Mouse (Mus musculus) neural tube, embryonic 13.5 days (tissue): Measurements from ENCODE around the gene Arid5a. TPM values are rescaled to one million over a fixed set of nuclear protein-coding genes. Genes with fewer than 3 reads are reported as not detected.
A peak's percentile ranks its signal among the peaks of the same experiment; 100 is the strongest.

Experiments used
- ATAC-seq: fragments of 200-750 bp; cut with Nextera tagmentation; 2 replicates; pipeline ENCODE4 v1.8.0; 2017; ENCODE audit warnings: low read depth, mild to moderate bottlenecking, moderate TSS enrichment, moderate library complexity
- H3K27ac ChIP-seq: fragments of 300-500 bp; sonication (generic); replicated peaks from 2 replicates; pipeline ENCODE4 v1.5.1; 2015; ENCODE audit warnings: moderate library complexity, mild to moderate bottlenecking, inconsistent platforms
- H3K27me3 ChIP-seq: fragments of 300-500 bp; sonication (generic); 2 replicates; pipeline ENCODE4 v1.6.1; 2015; ENCODE audit warnings: mild to moderate bottlenecking, inconsistent platforms
- H3K36me3 ChIP-seq: fragments of 300-500 bp; sonication (generic); 2 replicates; pipeline ENCODE4 v1.6.1; 2015; ENCODE audit warnings: mild to moderate bottlenecking, inconsistent platforms
- H3K4me1 ChIP-seq: fragments of 300-500 bp; sonication (generic); replicated peaks from 2 replicates; pipeline ENCODE4 v1.6.1; 2015; ENCODE audit warnings: inconsistent platforms
- H3K4me2 ChIP-seq: fragments of 300-500 bp; sonication (generic); 2 replicates; pipeline ENCODE4 v1.6.1; 2015; ENCODE audit warnings: inconsistent platforms, mild to moderate bottlenecking, moderate library complexity
- H3K4me3 ChIP-seq: fragments of 300-500 bp; sonication (generic); 2 replicates; pipeline ENCODE4 v1.5.1; 2015; ENCODE audit warnings: mild to moderate bottlenecking, inconsistent platforms
- H3K9ac ChIP-seq: fragments of 300-500 bp; sonication (generic); 2 replicates; pipeline ENCODE4 v1.6.1; 2015; ENCODE audit warnings: moderate library complexity, mild to moderate bottlenecking, inconsistent platforms
- H3K9me3 ChIP-seq: fragments of 300-500 bp; sonication (generic); 2 replicates; pipeline ENCODE4 v1.6.1; 2016; ENCODE audit warnings: inconsistent platforms
- WGBS: fragments of 180-500 bp; shearing (Covaris S2); methylation state at CpG from one replicate; pipeline ENCODE4 v1.1.7; 2015; 5-methylcytosine and 5-hydroxymethylcytosine counted together
- microRNA-seq: library from miRNA; unstranded; fragments of <30 nt; microRNA quantifications from one replicate; pipeline ENCODE4, GENCODE M21; 2016
- polyA plus RNA-seq: library from polyadenylated mRNA; unstranded; fragments of >200 nt; fragmentation: Nextera tagmentation; extraction: Ambion mirVana; gene quantifications from 2 replicates; pipeline ENCODE4 v1.2.1, GENCODE M21; 2015

Arid5a gene
- polyA plus RNA-seq, 1 experiment from 2014 or later, result 5.0 TPM

DNA sequence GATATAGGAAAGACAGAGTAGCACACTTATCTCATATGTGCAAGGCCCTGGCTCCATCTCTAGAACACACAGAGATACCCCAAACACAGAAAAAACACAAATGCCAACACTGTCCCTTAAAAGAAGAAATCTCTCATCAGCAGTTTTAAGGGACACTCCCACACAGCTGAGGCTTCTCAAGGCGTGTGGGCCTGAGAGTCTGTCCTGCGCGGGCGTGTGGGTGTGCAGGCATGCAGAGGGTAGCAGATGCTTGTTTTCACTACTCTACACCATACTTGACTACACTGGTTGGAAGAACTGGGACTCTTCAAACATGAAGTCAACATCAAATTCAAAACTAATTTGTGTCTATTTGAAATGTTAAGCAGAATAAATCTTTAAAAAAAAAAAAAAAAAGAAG is 44.8 kb downstream of the Arid5a start:
- H3K9ac ChIP-seq, result no peak overlapping the region
- no peaks in the 10 kb centered on the region for H3K9me3 ChIP-seq
- 95% methylated on average over 4 of the region's 4 CpGs for WGBS
- H3K36me3 ChIP-seq, result peaks cover 93% of the 10 kb centered on the region
- no peak overlapping the region for H3K4me2 ChIP-seq
- no peak for ATAC-seq
- no peak overlapping the region for H3K4me3 ChIP-seq
- H3K27me3 ChIP-seq, result no peaks in the 10 kb centered on the region
- no peak overlapping the region for H3K27ac ChIP-seq
- H3K4me1 ChIP-seq, result no peaks in the 10 kb centered on the region

DNA sequence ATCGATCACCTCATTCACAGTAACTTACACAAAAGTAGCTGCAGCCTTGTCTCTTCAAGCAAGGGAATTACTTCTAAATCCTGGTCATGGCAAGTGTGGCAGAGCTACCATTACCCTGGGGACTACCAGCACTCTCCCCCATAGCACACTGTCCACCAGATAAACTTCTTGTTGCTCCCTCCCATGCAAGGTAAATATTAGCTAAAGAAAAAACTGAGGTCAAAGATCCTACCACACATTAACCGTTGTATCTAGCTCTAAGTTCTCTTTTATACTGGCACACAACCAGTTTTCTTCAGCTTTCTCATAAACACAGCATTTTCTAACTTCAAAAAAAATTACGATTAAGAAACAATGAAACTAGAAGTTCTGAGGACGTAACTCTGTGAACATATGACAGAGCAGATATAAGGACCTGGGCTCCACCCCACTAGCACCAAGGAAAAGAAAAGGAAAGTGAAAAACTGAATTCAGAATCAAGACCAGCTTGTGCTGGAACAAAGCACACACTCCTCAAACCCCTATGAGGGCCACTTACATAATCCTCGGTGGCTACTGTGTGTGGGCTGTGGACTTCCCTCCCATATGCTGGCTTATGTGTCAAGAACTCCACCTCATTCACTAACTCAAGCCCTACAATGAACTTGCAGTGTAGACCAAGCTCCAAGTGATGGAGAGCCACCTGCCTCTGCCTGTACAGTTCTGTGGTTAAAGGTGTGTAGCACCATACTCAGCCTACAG is 49.6 kb downstream of the Arid5a start:
- Histone ChIP-seq H3K27ac (no peak overlapping the region), H3K4me3 (no peak overlapping the region), H3K4me1 (no peaks in the 10 kb centered on the region), H3K9me3 (no peaks in the 10 kb centered on the region), H3K9ac (no peak overlapping the region), H3K27me3 (no peaks in the 10 kb centered on the region), H3K36me3 (peaks cover 74% of the 10 kb centered on the region), H3K4me2 (no peak overlapping the region)
- no peak for ATAC-seq
- 97% methylated on average over 5 of the region's 5 CpGs for WGBS

- ATAC-seq, result no peak
- Histone ChIP-seq H3K36me3 (peaks cover 24% of the 10 kb centered on the region), H3K4me3 (peak overlapping the region; percentile 91), H3K27me3 (no peaks in the 10 kb centered on the region), H3K4me2 (peak overlapping the region; percentile 83), H3K9ac (peak overlapping the region; percentile 95), H3K4me1 (peaks cover 18% of the 10 kb centered on the region), H3K27ac (no peak overlapping the region), H3K9me3 (no peaks in the 10 kb centered on the region)
- WGBS, result 56% methylated on average over 12 of the region's 12 CpGs
These were observed 60.2 kb downstream of the Arid5a start for GRCm38 (mm10) chr1:36367698-36368097.

- no peaks in the 10 kb centered on the region for H3K9me3 ChIP-seq
- ATAC-seq, result peak; percentile 85
- peak overlapping the region; percentile 76 for H3K27ac ChIP-seq
- H3K27me3 ChIP-seq, result no peaks in the 10 kb centered on the region
- H3K4me2 ChIP-seq, result peak overlapping the region; percentile 83
- peak overlapping the region; percentile 91 for H3K4me3 ChIP-seq
- peaks cover 18% of the 10 kb centered on the region for H3K4me1 ChIP-seq
- WGBS, result 5% methylated on average over 53 of the region's 55 CpGs
- peak overlapping the region; percentile 95 for H3K9ac ChIP-seq
- H3K36me3 ChIP-seq, result peaks cover 24% of the 10 kb centered on the region
These were observed 60.8 kb downstream of the Arid5a start for GRCm38 (mm10) chr1:36368112-36368968.

DNA sequence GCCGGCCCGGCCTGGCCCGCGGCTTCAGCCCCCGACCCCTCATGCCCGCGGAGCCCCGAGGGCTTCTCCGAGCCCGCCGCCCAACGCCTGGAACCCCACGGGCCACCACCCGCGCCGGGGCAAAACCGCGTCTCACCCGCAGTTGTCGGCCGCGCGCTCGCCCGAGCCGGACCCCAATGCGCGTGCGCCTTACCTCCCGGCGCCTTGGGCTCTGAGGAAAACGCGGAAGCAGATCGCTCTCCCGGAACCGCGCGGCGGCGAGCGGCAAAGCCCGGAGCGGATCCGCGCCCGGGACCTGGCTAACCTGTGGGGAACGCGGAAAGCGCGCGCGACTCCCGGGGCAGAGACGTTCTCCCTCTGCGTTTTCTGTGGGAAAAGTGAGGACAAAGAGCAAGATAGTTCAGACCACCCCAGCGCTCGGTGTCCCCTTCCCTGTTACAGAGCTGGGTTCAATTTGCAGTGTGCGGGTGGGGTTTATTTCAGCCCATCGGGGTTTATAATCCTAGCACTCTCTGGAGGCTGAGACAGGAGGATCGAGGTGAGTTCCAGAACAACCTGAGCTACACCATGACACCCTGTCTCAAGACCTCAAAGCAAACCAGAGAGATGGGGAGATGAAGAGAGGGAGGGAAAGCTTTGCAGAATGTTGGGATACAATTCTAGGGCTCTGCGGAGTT is 61.6 kb downstream of the Arid5a start, which contains the start of gene Kansl3:
Gene Kansl3 (minus strand): TSS at position 213 of the 677 bp plus-strand sequence.
- peaks cover 18% of the 10 kb centered on the region for H3K4me1 ChIP-seq
- H3K9ac ChIP-seq, result peak within 1 kb of the TSS; percentile 95
- H3K27ac ChIP-seq, result peak within 1 kb of the TSS; percentile 76
- peak; percentile 82 for ATAC-seq
- H3K27me3 ChIP-seq, result no peaks in the 10 kb centered on the region
- peaks cover 16% of the 10 kb centered on the region for H3K36me3 ChIP-seq
- peak within 1 kb of the TSS; percentile 83 for H3K4me2 ChIP-seq
- 4% methylated on average over 61 of the region's 61 CpGs for WGBS
- H3K4me3 ChIP-seq, result peak within 1 kb of the TSS; percentile 91
- no peaks in the 10 kb centered on the region for H3K9me3 ChIP-seq

- no peak overlapping the region for H3K27ac ChIP-seq
- ATAC-seq, result no peak
- 83% methylated on average over 6 of the region's 6 CpGs for WGBS
These were observed 63.4 kb downstream of the Arid5a start for GRCm38 (mm10) chr1:36370918-36371317.

DNA sequence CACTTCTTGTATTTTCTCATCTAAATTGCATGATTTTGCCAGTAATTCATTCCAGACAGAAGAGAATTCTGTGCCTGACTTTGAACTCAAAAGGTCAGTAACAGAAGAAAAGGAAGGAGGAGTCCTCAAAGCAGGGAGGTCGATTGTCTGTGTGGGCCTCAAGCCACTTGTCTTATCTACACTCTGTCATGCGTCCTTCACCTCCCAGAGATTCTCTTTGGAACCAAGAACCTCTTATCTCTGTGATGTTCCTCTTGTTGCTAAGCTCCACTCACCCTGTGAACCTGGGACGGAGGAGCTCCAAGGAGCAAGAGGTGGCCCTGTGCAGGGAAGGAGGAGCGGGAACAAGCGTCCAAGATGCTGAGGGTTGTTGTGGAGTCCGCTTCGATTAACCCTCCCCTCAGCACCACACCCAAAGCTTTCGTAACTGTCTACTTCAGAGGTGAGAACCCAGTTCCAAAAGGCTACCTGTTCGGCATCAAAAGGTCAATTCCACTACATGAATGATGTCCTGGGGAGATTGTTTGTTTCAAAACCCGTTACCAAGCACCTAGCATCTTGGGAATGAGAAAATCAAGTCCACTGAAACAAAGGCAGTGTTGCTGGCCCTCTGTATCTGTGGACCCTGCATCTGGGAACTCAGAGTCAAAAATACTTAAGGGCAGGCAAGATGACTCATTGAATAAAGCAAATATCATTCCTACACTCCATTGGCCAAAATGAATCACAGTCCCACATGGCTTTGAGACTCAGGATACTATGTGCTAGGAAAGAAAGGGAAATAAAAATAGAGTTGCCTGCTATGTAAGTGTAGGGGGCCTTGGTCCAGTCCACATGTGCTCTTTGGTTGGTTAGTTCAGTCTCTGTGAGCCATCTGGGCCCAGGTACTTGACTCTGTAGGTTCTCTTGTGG is 64.7 kb downstream of the Arid5a start, which contains the start of gene Fer1l5:
Gene Fer1l5 (plus strand): TSS at position 358 of the 912 bp plus-strand sequence.
- ATAC-seq, result no peak
- no peak within 1 kb of the TSS for H3K4me3 ChIP-seq
- no peak within 1 kb of the TSS for H3K4me2 ChIP-seq
- no peak within 1 kb of the TSS for H3K9ac ChIP-seq
- peaks cover 12% of the 10 kb centered on the region for H3K4me1 ChIP-seq
- no peaks in the 10 kb centered on the region for H3K27me3 ChIP-seq
- H3K27ac ChIP-seq, result no peak within 1 kb of the TSS
- H3K9me3 ChIP-seq, result no peaks in the 10 kb centered on the region
- WGBS, result 85% methylated on average over 10 of the region's 10 CpGs
- H3K36me3 ChIP-seq, result no peaks in the 10 kb centered on the region

More at GRCm38 (mm10) chr1:36370918-36371317, 63.4 kb downstream of the Arid5a start:
- H3K4me1 ChIP-seq, result peaks cover 18% of the 10 kb centered on the region
- H3K4me3 ChIP-seq, result no peak overlapping the region
- peaks cover 3% of the 10 kb centered on the region; the same call in 1 of the 2 replicates for H3K36me3 ChIP-seq
- H3K9ac ChIP-seq, result no peak overlapping the region
- H3K27me3 ChIP-seq, result no peaks in the 10 kb centered on the region
- H3K9me3 ChIP-seq, result no peaks in the 10 kb centered on the region
- no peak overlapping the region for H3K4me2 ChIP-seq

Small RNA genes within 50 kb of the gene (microRNA-seq; reads per million reads assigned to microRNA genes)
- gene Mir6898, result not detected

Other genes starting within 250 kb of the Arid5a start
- 12.0 and 16.9 TPM in 2 replicates for gene Hs6st1, start 239.3 kb upstream of the Arid5a start, polyA plus RNA-seq
- gene Uggt1, start 63.0 kb upstream of the Arid5a start, polyA plus RNA-seq, result 47.1 and 52.0 TPM in 2 replicates
- 1.0 TPM in 2 replicates for gene Neurl3, start 33.1 kb upstream of the Arid5a start, polyA plus RNA-seq
- gene Kansl3, start 61.4 kb downstream of the Arid5a start, polyA plus RNA-seq, result 34.8 and 36.3 TPM in 2 replicates
- gene Fer1l5, start 64.6 kb downstream of the Arid5a start, polyA plus RNA-seq, result 2.5 and 2.7 TPM in 2 replicates
- gene Lman2l, start 137.5 kb downstream of the Arid5a start, polyA plus RNA-seq, result 73.1 and 74.6 TPM in 2 replicates
- 9.3 and 10.3 TPM in 2 replicates for gene Cnnm4, start 163.9 kb downstream of the Arid5a start, polyA plus RNA-seq
- gene Cnnm3, start 204.1 kb downstream of the Arid5a start, polyA plus RNA-seq, result 3.4 and 4.2 TPM in 2 replicates
- 19.0 and 19.2 TPM in 2 replicates for gene Ankrd23, start 229.2 kb downstream of the Arid5a start, polyA plus RNA-seq
- gene Gm42417, start 231.7 kb downstream of the Arid5a start, polyA plus RNA-seq, result 0.32 and 1.9 TPM in 2 replicates
- gene Ankrd39, start 239.7 kb downstream of the Arid5a start, polyA plus RNA-seq, result 23.8 and 26.2 TPM in 2 replicates